17 mouse cellular contexts compared by ENCODE assay signal in the genomic region with DNA sequence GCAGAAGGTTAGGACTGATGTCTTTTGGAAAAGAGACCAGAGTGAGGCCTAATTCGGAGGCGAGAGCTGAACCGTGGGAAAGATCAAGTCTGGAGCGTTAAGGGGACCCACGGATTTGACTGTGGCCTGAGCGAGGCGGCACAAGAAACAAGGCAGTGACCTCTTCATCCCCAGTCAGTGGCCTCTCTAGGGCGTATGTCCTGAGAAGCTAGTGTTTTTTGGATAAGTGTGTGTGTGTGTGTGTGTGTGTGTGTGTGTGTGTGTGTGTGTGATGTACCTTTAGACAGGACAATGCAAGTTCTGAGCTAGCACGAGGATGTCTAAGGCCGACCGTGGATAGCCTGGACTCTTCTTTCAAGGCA. TPM values are rescaled to one million over a fixed set of nuclear protein-coding genes. Genes with fewer than 3 reads are reported as not detected.
DNase-seq lines count a peak whose midpoint lies in the region; ATAC-seq and TF ChIP-seq lines count a peak whose summit lies in the region.
"Had no signal": no experiment of that assay in that cellular context is flagged by ENCODE, and none has a peak within 500 bp of the region (broad histone marks: within the 10 kb centered on the region; RNA-seq: fewer than 3 reads in every experiment).

No protein-coding gene starts in this region.

- H3K27ac ChIP-seq in hindbrain, embryonic 14.5 days: no peak overlapping the region
- H3K27ac ChIP-seq in midbrain, embryonic 13.5 days: peak overlapping the region; percentile 78
- H3K27ac ChIP-seq: embryonic facial prominence, embryonic 13.5 days; liver, embryonic 13.5 days had no signal

- intact Hi-C loops in left cerebral cortex, postnatal 4 days (cut with DNase I): loop anchor here (10.0 kb wide), 1 partner anchor 162 kb away; no protein-coding TSS in a partner anchor
- intact Hi-C loops in left cerebral cortex, postnatal 14 days (cut with DNase I): no loop called here

- H3K27me3 ChIP-seq in E14TG2a.4 (ENCODE audit: insufficient read depth, low read length): peaks cover 92% of the 10 kb centered on the region
- H3K27me3 ChIP-seq in hindbrain, embryonic 14.5 days (ENCODE audit: control insufficient read depth, insufficient read depth, low read length): peaks cover 93% of the 10 kb centered on the region
- peaks cover 97% of the 10 kb centered on the region for H3K27me3 ChIP-seq in midbrain, embryonic 13.5 days

- no peak overlapping the region for H3K9ac ChIP-seq in hindbrain, embryonic 14.5 days
- peak overlapping the region; percentile 65; the same call in 1 of the 2 replicates for H3K9ac ChIP-seq in midbrain, embryonic 13.5 days (replicated peaks)
- H3K9ac ChIP-seq: embryonic facial prominence, embryonic 13.5 days; liver, embryonic 13.5 days had no signal

- no peak for ATAC-seq in hindbrain, embryonic 14.5 days (ENCODE audit: low FRiP score)
- ATAC-seq in midbrain, embryonic 13.5 days: no peak
- no peak for ATAC-seq in activated CD4-positive, CD25-positive, alpha-beta regulatory T cell, adult 4 months
- ATAC-seq: lung, postnatal 0 days had no signal

- H3K4me2 ChIP-seq in hindbrain, embryonic 14.5 days (replicated peaks): 0 out of 2 replicates have a peak overlapping the region, but pooled peaks have one; percentile 17
- peak overlapping the region; percentile 54 for H3K4me2 ChIP-seq in midbrain, embryonic 13.5 days (replicated peaks)

- H3K36me3 ChIP-seq in E14TG2a.4 (ENCODE audit: insufficient read depth, low read length): no peaks in the 10 kb centered on the region
- H3K36me3 ChIP-seq in hindbrain, embryonic 14.5 days (replicated peaks; ENCODE audit: control insufficient read depth, insufficient read depth): no peaks in the 10 kb centered on the region
- H3K36me3 ChIP-seq in midbrain, embryonic 13.5 days: no peaks in the 10 kb centered on the region
- H3K36me3 ChIP-seq: embryonic facial prominence, embryonic 13.5 days; liver, embryonic 13.5 days had no signal

- no peaks in the 10 kb centered on the region for H3K9me3 ChIP-seq in E14TG2a.4 (ENCODE audit: low read length)
- no peaks in the 10 kb centered on the region for H3K9me3 ChIP-seq in hindbrain, embryonic 14.5 days (ENCODE audit: control insufficient read depth, low read length)
- H3K9me3 ChIP-seq in midbrain, embryonic 13.5 days: no peaks in the 10 kb centered on the region
- H3K9me3 ChIP-seq: embryonic facial prominence, embryonic 13.5 days; liver, embryonic 13.5 days had no signal

- no peak for TF ChIP-seq CTCF in E14TG2a.4 (conservative IDR thresholded peaks at IDR 0.05; ENCODE audit: low read length)

- peak; percentile 18 for DNase-seq in embryo, embryonic 11 days
- DNase-seq in embryo, embryonic 10.5 days (ENCODE audit: low spot score): no peak
- no peak for DNase-seq in hindbrain, embryonic 14.5 days (ENCODE audit: low spot score)
- no peak for DNase-seq in left cerebral cortex, postnatal 4 days
- no peak for DNase-seq in left cerebral cortex, postnatal 14 days (ENCODE audit: low spot score in 2 of 2)
- DNase-seq: kidney, adult 2 months; liver, embryonic 13.5 days had no signal

- H3K4me1 ChIP-seq in E14TG2a.4 (replicated peaks; ENCODE audit: low read depth, low read length): peaks cover 34% of the 10 kb centered on the region
- peaks cover under 1% of the 10 kb centered on the region; the same call in 1 of the 2 replicates for H3K4me1 ChIP-seq in hindbrain, embryonic 14.5 days (replicated peaks; ENCODE audit: control insufficient read depth, insufficient read depth, low read length)
- H3K4me1 ChIP-seq in midbrain, embryonic 13.5 days (replicated peaks): peaks cover 28% of the 10 kb centered on the region

- H3K4me3 ChIP-seq in E14TG2a.4 (replicated peaks; ENCODE audit: low read length): peak overlapping the region; percentile 71
- H3K4me3 ChIP-seq in hindbrain, embryonic 14.5 days (replicated peaks; ENCODE audit: low read length): peak overlapping the region; percentile 18
- H3K4me3 ChIP-seq in midbrain, embryonic 13.5 days (replicated peaks): peak overlapping the region; percentile 43

- 5% methylated on average over 11 of the region's 11 CpGs for WGBS in hindbrain, embryonic 14.5 days
- 6% methylated on average over 11 of the region's 11 CpGs for WGBS in midbrain, embryonic 13.5 days

RNA-seq across cellular contexts. Expression of gene Barhl1, which starts 0.7 kb away (rescaled TPM):
- polyA plus RNA-seq in hindbrain, embryonic 14.5 days (2014; fragmentation: Nextera tagmentation; extraction: Ambion mirVana): 25.9 and 28.7 TPM in 2 replicates
- 29.8 and 41.8 TPM in 2 replicates for polyA plus RNA-seq in midbrain, embryonic 13.5 days (2015; fragmentation: Nextera tagmentation; extraction: Ambion mirVana)
- polyA plus RNA-seq in activated CD4-positive, CD25-positive, alpha-beta regulatory T cell, adult 4 months (2017; shearing (Covaris generic)): not detected
- under 1 TPM; 0.20 to 0.34 TPM for total RNA-seq in left cerebral cortex, postnatal 4 days (2021)
- total RNA-seq in left cerebral cortex, postnatal 14 days (2021): under 1 TPM in 1 of 2 experiments, not detected in 1; 0.29 TPM
- total RNA-seq: adrenal gland, adult 2 months; hematopoietic stem cell, adult 5-6 weeks; left cerebral cortex, postnatal 36 days had no signal
- polyA plus RNA-seq: embryonic facial prominence, embryonic 13.5 days; heart, embryonic 14.5 days; liver, embryonic 13.5 days; urinary bladder, adult 2 months had no signal

Comparison
In these comparisons a context has a peak if more than half of its experiments do, and no peak if none do; other contexts are left out.
1. H3K4me3 ChIP-seq: peak in every context shown above with its lines; median percentile 71 in E14TG2a.4; 43 in midbrain, embryonic 13.5 days; 18 in hindbrain, embryonic 14.5 days.
2. RNA of gene Barhl1, which starts 0.7 kb away (polyA plus RNA-seq): 29.8 to 41.8 TPM in midbrain, embryonic 13.5 days and 25.9 to 28.7 TPM in hindbrain, embryonic 14.5 days; not detected in activated CD4-positive, CD25-positive, alpha-beta regulatory T cell, adult 4 months; every median in the first group is over 10 times any median in the second.